Mouse (Mus musculus): ENCODE data around the gene Vwa8. TPM values are rescaled to one million over a fixed set of nuclear protein-coding genes. Genes with fewer than 3 reads are reported as not detected.
"Not testable (repeated sequence)": the region's sequence is repeated elsewhere in the genome, so short reads cannot be mapped to it uniquely, and the experiment has no call there.

The Vwa8 gene
- polyA plus RNA-seq, 1 experiment: 0.11 TPM

- Histone ChIP-seq H3K27me3 (ENCODE audit: control insufficient read depth) (no peaks in the 10 kb centered on the region), H3K36me3 (ENCODE audit: control insufficient read depth) (peaks cover 3% of the 10 kb centered on the region), H3K4me3 (replicated peaks) (no peak overlapping the region), H3K9me3 (ENCODE audit: control insufficient read depth, low read length) (no peaks in the 10 kb centered on the region), H3K4me1 (ENCODE audit: control insufficient read depth) (no peaks in the 10 kb centered on the region)
- no peak for TF ChIP-seq TAL1 (IDR thresholded peaks at IDR 0.05; ENCODE audit: low read length)
- no peak for TF ChIP-seq GATA1 (IDR thresholded peaks at IDR 0.05; ENCODE audit: low read length)
Observed at GRCm38 (mm10) chr14:78987543-78987942, 138.7 kb downstream of the Vwa8 start.

GRCm38 (mm10) chr14:78992456-78992855 is 143.6 kb downstream of the Vwa8 start:
- no peaks in the 10 kb centered on the region for H3K27me3 ChIP-seq (ENCODE audit: control insufficient read depth)
- no peak overlapping the region for H3K4me3 ChIP-seq (replicated peaks)
- H3K9me3 ChIP-seq (ENCODE audit: control insufficient read depth, low read length): no peaks in the 10 kb centered on the region
- H3K4me1 ChIP-seq (ENCODE audit: control insufficient read depth): no peaks in the 10 kb centered on the region
- peaks cover 8% of the 10 kb centered on the region for H3K36me3 ChIP-seq (ENCODE audit: control insufficient read depth)
- TF ChIP-seq TAL1 (IDR thresholded peaks at IDR 0.05; ENCODE audit: low read length) (no peak), GATA1 (IDR thresholded peaks at IDR 0.05; ENCODE audit: low read length) (no peak)

- Histone ChIP-seq H3K36me3 (ENCODE audit: control insufficient read depth) (peaks cover 8% of the 10 kb centered on the region), H3K27me3 (ENCODE audit: control insufficient read depth) (no peaks in the 10 kb centered on the region), H3K4me3 (replicated peaks) (no peak overlapping the region), H3K9me3 (ENCODE audit: control insufficient read depth, low read length) (no peaks in the 10 kb centered on the region), H3K4me1 (ENCODE audit: control insufficient read depth) (no peaks in the 10 kb centered on the region)
- TF ChIP-seq GATA1 (IDR thresholded peaks at IDR 0.05; ENCODE audit: low read length) (no peak), TAL1 (IDR thresholded peaks at IDR 0.05; ENCODE audit: low read length) (no peak)
Observed at GRCm38 (mm10) chr14:78993515-78993914, 144.7 kb downstream of the Vwa8 start.

- TF ChIP-seq GATA1 (IDR thresholded peaks at IDR 0.05; ENCODE audit: low read length): no peak
- no peak for TF ChIP-seq TAL1 (IDR thresholded peaks at IDR 0.05; ENCODE audit: low read length)
- H3K27me3 ChIP-seq (ENCODE audit: control insufficient read depth): no peaks in the 10 kb centered on the region
- peaks cover 8% of the 10 kb centered on the region for H3K36me3 ChIP-seq (ENCODE audit: control insufficient read depth)
- no peaks in the 10 kb centered on the region for H3K9me3 ChIP-seq (ENCODE audit: control insufficient read depth, low read length)
- no peaks in the 10 kb centered on the region for H3K4me1 ChIP-seq (ENCODE audit: control insufficient read depth)
- H3K4me3 ChIP-seq (replicated peaks): no peak overlapping the region
Observed at GRCm38 (mm10) chr14:78996359-78996758, 147.5 kb downstream of the Vwa8 start.

- Histone ChIP-seq H3K27me3 (ENCODE audit: control insufficient read depth) (no peaks in the 10 kb centered on the region), H3K4me1 (ENCODE audit: control insufficient read depth) (no peaks in the 10 kb centered on the region), H3K9me3 (ENCODE audit: control insufficient read depth, low read length) (no peaks in the 10 kb centered on the region), H3K4me3 (replicated peaks) (no peak overlapping the region), H3K36me3 (ENCODE audit: control insufficient read depth) (no peaks in the 10 kb centered on the region)
- no peak for TF ChIP-seq TAL1 (IDR thresholded peaks at IDR 0.05; ENCODE audit: low read length)
- TF ChIP-seq GATA1 (IDR thresholded peaks at IDR 0.05; ENCODE audit: low read length): no peak
Observed at GRCm38 (mm10) chr14:79003576-79003975, 154.7 kb downstream of the Vwa8 start.

GRCm38 (mm10) chr14:79017710-79018109 is 168.9 kb downstream of the Vwa8 start:
- H3K36me3 ChIP-seq (ENCODE audit: control insufficient read depth); H3K4me3 ChIP-seq (replicated peaks); H3K4me1 ChIP-seq (ENCODE audit: control insufficient read depth); H3K9me3 ChIP-seq (ENCODE audit: control insufficient read depth, low read length); H3K27me3 ChIP-seq (ENCODE audit: control insufficient read depth): not testable (repeated sequence)

- no peak for TF ChIP-seq GATA1 (IDR thresholded peaks at IDR 0.05; ENCODE audit: low read length)
- no peak for TF ChIP-seq TAL1 (IDR thresholded peaks at IDR 0.05; ENCODE audit: low read length)
- no peak overlapping the region for H3K4me3 ChIP-seq (replicated peaks)
Observed at GRCm38 (mm10) chr14:79018564-79018963, 169.7 kb downstream of the Vwa8 start.

GRCm38 (mm10) chr14:79021725-79022124 is 172.9 kb downstream of the Vwa8 start:
- Histone ChIP-seq H3K4me1 (ENCODE audit: control insufficient read depth) (no peaks in the 10 kb centered on the region), H3K36me3 (ENCODE audit: control insufficient read depth) (no peaks in the 10 kb centered on the region), H3K9me3 (ENCODE audit: control insufficient read depth, low read length) (no peaks in the 10 kb centered on the region), H3K4me3 (replicated peaks) (no peak overlapping the region), H3K27me3 (ENCODE audit: control insufficient read depth) (no peaks in the 10 kb centered on the region)
- TF ChIP-seq GATA1 (IDR thresholded peaks at IDR 0.05; ENCODE audit: low read length) (no peak), TAL1 (IDR thresholded peaks at IDR 0.05; ENCODE audit: low read length) (no peak)

More at GRCm38 (mm10) chr14:79018564-79018963, 169.7 kb downstream of the Vwa8 start:
- no peaks in the 10 kb centered on the region for H3K27me3 ChIP-seq (ENCODE audit: control insufficient read depth)
- no peaks in the 10 kb centered on the region for H3K36me3 ChIP-seq (ENCODE audit: control insufficient read depth)
- H3K4me1 ChIP-seq (ENCODE audit: control insufficient read depth): no peaks in the 10 kb centered on the region
- no peaks in the 10 kb centered on the region for H3K9me3 ChIP-seq (ENCODE audit: control insufficient read depth, low read length)

- H3K27me3 ChIP-seq (ENCODE audit: control insufficient read depth): no peaks in the 10 kb centered on the region
- H3K36me3 ChIP-seq (ENCODE audit: control insufficient read depth): no peaks in the 10 kb centered on the region
- no peak for TF ChIP-seq TAL1 (IDR thresholded peaks at IDR 0.05; ENCODE audit: low read length)
- no peak for TF ChIP-seq GATA1 (IDR thresholded peaks at IDR 0.05; ENCODE audit: low read length)
- H3K4me1 ChIP-seq (ENCODE audit: control insufficient read depth): no peaks in the 10 kb centered on the region
- H3K9me3 ChIP-seq (ENCODE audit: control insufficient read depth, low read length): no peaks in the 10 kb centered on the region
- no peak overlapping the region for H3K4me3 ChIP-seq (replicated peaks)
Observed at GRCm38 (mm10) chr14:79028996-79029575, 180.2 kb downstream of the Vwa8 start.

- Histone ChIP-seq H3K4me1 (ENCODE audit: control insufficient read depth) (no peaks in the 10 kb centered on the region), H3K36me3 (ENCODE audit: control insufficient read depth) (no peaks in the 10 kb centered on the region), H3K4me3 (replicated peaks) (no peak overlapping the region), H3K9me3 (ENCODE audit: control insufficient read depth, low read length) (no peaks in the 10 kb centered on the region), H3K27me3 (ENCODE audit: control insufficient read depth) (no peaks in the 10 kb centered on the region)
- no peak for TF ChIP-seq GATA1 (IDR thresholded peaks at IDR 0.05; ENCODE audit: low read length)
- TF ChIP-seq TAL1 (IDR thresholded peaks at IDR 0.05; ENCODE audit: low read length): no peak
Observed at GRCm38 (mm10) chr14:79030715-79031114, 181.9 kb downstream of the Vwa8 start.
